Mouse (Mus musculus) thymus, postnatal 14 days (tissue): ENCODE measurements around the gene Slc35d2.

Source experiments
- DNase-seq: peaks from one replicate; pipeline ENCODE4 v3.0.0; 2021

Gene Slc35d2

GRCm38 (mm10) chr13:64128858-64129615, at the start of gene Slc35d2:
TSS of gene Slc35d2 (minus strand) at chr13:64129368.
- DNase-seq: peak; percentile 73

GRCm38 (mm10) chr13:64178000-64178399, 48.8 kb upstream of the Slc35d2 start:
- no peak for DNase-seq

- DNase-seq: no peak
These were observed 40.6 kb upstream of the Slc35d2 start for GRCm38 (mm10) chr13:64169746-64170145.

- no peak for DNase-seq
These were observed 34.1 kb upstream of the Slc35d2 start for GRCm38 (mm10) chr13:64163147-64163715.

- DNase-seq: peak; percentile 25
These were observed 33.5 kb upstream of the Slc35d2 start for GRCm38 (mm10) chr13:64162626-64163025.

GRCm38 (mm10) chr13:64161916-64162611, 32.9 kb upstream of the Slc35d2 start:
- peak; percentile 60 for DNase-seq

- peak; percentile 99 for DNase-seq
These were observed 32.4 kb upstream of the Slc35d2 start, which contains the start of gene Habp4 for GRCm38 (mm10) chr13:64161548-64161915. TSS of gene Habp4 (plus strand) at chr13:64161824.

GRCm38 (mm10) chr13:64156966-64157365, 27.8 kb upstream of the Slc35d2 start:
- no peak for DNase-seq

GRCm38 (mm10) chr13:64155171-64155571, 26.0 kb upstream of the Slc35d2 start:
- DNase-seq: no peak

GRCm38 (mm10) chr13:64154651-64155050, 25.5 kb upstream of the Slc35d2 start:
- no peak for DNase-seq

GRCm38 (mm10) chr13:64153751-64154267, 24.6 kb upstream of the Slc35d2 start:
- DNase-seq: peak; percentile 51

- peak; percentile 99 for DNase-seq
These were observed 24.0 kb upstream of the Slc35d2 start, which contains the start of gene Zfp367 for GRCm38 (mm10) chr13:64153083-64153682. TSS of gene Zfp367 (minus strand) at chr13:64153202.

- peak; percentile 61 for DNase-seq
These were observed 23.5 kb upstream of the Slc35d2 start for GRCm38 (mm10) chr13:64152671-64153082.

- DNase-seq: peak; percentile 82
These were observed 23.1 kb upstream of the Slc35d2 start for GRCm38 (mm10) chr13:64152241-64152669.

GRCm38 (mm10) chr13:64150121-64150520, 21.0 kb upstream of the Slc35d2 start:
- DNase-seq: peak; percentile 18

GRCm38 (mm10) chr13:64129616-64130375, 628 bp upstream of the Slc35d2 start:
- peak; percentile 76 for DNase-seq

- DNase-seq: no peak
These were observed 2.9 kb downstream of the Slc35d2 start for GRCm38 (mm10) chr13:64126316-64126715.

GRCm38 (mm10) chr13:64124886-64125285, 4.3 kb downstream of the Slc35d2 start:
- DNase-seq: no peak

GRCm38 (mm10) chr13:64123491-64124188, 5.5 kb downstream of the Slc35d2 start:
- DNase-seq: no peak

- DNase-seq: no peak
These were observed 8.4 kb downstream of the Slc35d2 start for GRCm38 (mm10) chr13:64120760-64121159.

- no peak for DNase-seq
These were observed 11.7 kb downstream of the Slc35d2 start for GRCm38 (mm10) chr13:64117442-64117841.

- DNase-seq: no peak
These were observed 18.7 kb downstream of the Slc35d2 start for GRCm38 (mm10) chr13:64110421-64110820.
